Mouse (Mus musculus) heart, embryonic 13.5 days (tissue): ENCODE results near the gene Commd7. TPM values are rescaled to one million over a fixed set of nuclear protein-coding genes. Genes with fewer than 3 reads are reported as not detected.
A peak's percentile ranks its signal among the peaks of the same experiment; 100 is the strongest.

Experiments used
- ATAC-seq: fragments of 200-750 bp; cut with Nextera tagmentation; 2 replicates; pipeline ENCODE4 v1.8.0; 2017; ENCODE audit warnings: moderate TSS enrichment; ENCODE audit not compliant: insufficient number of reproducible peaks, low FRiP score, low TSS enrichment; ENCODE audit errors: extremely low read depth
- H3K27ac ChIP-seq: fragments of 300-500 bp; sonication (generic); replicated peaks from 2 replicates; pipeline ENCODE4 v1.5.1; 2015; ENCODE audit warnings: moderate library complexity, mild to moderate bottlenecking, inconsistent platforms
- H3K27me3 ChIP-seq: fragments of 300-500 bp; sonication (generic); replicated peaks from 2 replicates; pipeline ENCODE4 v1.6.1; 2015; ENCODE audit warnings: mild to moderate bottlenecking, inconsistent platforms
- H3K36me3 ChIP-seq: fragments of 300-500 bp; sonication (generic); 2 replicates; pipeline ENCODE4 v1.6.1; 2015; ENCODE audit warnings: mild to moderate bottlenecking, inconsistent platforms
- H3K4me1 ChIP-seq: fragments of 300-500 bp; sonication (generic); 2 replicates; pipeline ENCODE4 v1.6.1; 2015; ENCODE audit warnings: inconsistent platforms
- H3K4me2 ChIP-seq: fragments of 300-500 bp; sonication (generic); 2 replicates; pipeline ENCODE4 v1.6.1; 2015; ENCODE audit warnings: inconsistent platforms, mild to moderate bottlenecking, moderate library complexity
- H3K4me3 ChIP-seq: fragments of 300-500 bp; sonication (generic); 2 replicates; pipeline ENCODE4 v1.5.1; 2015; ENCODE audit warnings: moderate library complexity, mild to moderate bottlenecking, inconsistent platforms
- H3K9ac ChIP-seq: fragments of 300-500 bp; sonication (generic); 2 replicates; pipeline ENCODE4 v1.6.1; 2015; ENCODE audit warnings: inconsistent platforms, mild to moderate bottlenecking, moderate library complexity
- H3K9me3 ChIP-seq: fragments of 300-500 bp; sonication (generic); 2 replicates; pipeline ENCODE4 v1.6.1; 2016; ENCODE audit warnings: inconsistent platforms
- WGBS: fragments of 180-500 bp; shearing (Covaris S2); methylation state at CpG from one replicate; pipeline ENCODE4 v1.1.7; 2015; ENCODE audit warnings: mixed read lengths; 5-methylcytosine and 5-hydroxymethylcytosine counted together
- polyA plus RNA-seq: library from polyadenylated mRNA; unstranded; fragments of >200 nt; fragmentation: Nextera tagmentation; extraction: Ambion mirVana; gene quantifications from 2 replicates; pipeline ENCODE4 v1.2.1, GENCODE M21; 2015

Commd7 gene
- polyA plus RNA-seq, 1 experiment from 2014 or later = 55.1 TPM

DNA sequence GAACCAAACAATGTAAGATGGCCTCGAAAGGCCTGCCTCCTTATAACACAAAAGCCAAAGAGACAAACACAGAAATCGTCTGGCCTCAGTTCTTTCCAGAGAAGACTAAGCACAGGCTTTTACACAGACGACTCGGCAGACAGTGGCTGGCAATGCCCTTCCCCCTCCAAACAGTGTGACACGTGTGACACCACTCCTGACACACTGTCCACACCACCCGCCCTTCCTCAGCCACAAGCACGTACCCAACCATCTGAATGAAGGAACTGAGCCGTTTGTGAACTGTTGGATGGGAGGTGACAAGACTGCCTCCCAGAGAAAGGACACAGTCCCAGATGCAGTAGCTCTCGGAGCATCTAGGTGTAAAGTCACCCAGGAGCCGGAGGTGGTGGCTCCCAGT, 13.7 kb downstream of the Commd7 start:
- no peaks in the 10 kb centered on the region for H3K9me3 ChIP-seq
- no peak for ATAC-seq
- H3K4me2 ChIP-seq = no peak overlapping the region
- no peak overlapping the region for H3K4me3 ChIP-seq
- no peaks in the 10 kb centered on the region for H3K4me1 ChIP-seq
- WGBS = 70% methylated on average over 10 of the region's 10 CpGs
- H3K36me3 ChIP-seq = peaks cover 78% of the 10 kb centered on the region
- no peak overlapping the region for H3K9ac ChIP-seq
- no peaks in the 10 kb centered on the region for H3K27me3 ChIP-seq
- H3K27ac ChIP-seq = no peak overlapping the region

DNA sequence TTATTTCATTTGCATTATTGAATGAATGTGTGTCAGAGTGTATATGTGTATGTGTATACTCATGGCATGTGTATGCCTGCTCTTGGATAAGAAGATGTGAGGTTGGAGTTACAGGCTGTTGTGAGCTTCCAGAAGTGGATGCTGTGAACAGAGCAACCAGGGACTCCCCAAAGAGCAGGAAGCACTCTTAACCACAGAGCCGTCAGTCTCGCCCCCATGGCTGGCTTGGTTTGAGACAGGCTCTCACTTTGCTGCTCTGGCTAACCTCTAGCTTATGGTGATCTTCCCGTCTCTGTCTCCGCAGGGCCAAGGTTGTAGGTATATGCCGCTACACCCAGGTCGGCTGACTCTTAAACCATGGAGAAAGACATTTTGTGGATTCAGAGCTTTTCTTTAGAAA, 14.1 kb downstream of the Commd7 start:
- no peak for ATAC-seq
- 85% methylated on average over 6 of the region's 6 CpGs for WGBS
- Histone ChIP-seq H3K9ac (no peak overlapping the region), H3K27ac (no peak overlapping the region), H3K36me3 (peaks cover 74% of the 10 kb centered on the region), H3K4me2 (no peak overlapping the region), H3K4me3 (no peak overlapping the region), H3K9me3 (no peaks in the 10 kb centered on the region), H3K27me3 (no peaks in the 10 kb centered on the region), H3K4me1 (no peaks in the 10 kb centered on the region)

GRCm38 (mm10) chr2:153616893-153617292, 15.7 kb downstream of the Commd7 start:
- Histone ChIP-seq H3K4me1 (peaks cover 12% of the 10 kb centered on the region), H3K9me3 (no peaks in the 10 kb centered on the region), H3K27ac (no peak overlapping the region), H3K4me2 (no peak overlapping the region), H3K9ac (no peak overlapping the region), H3K36me3 (peaks cover 58% of the 10 kb centered on the region), H3K27me3 (no peaks in the 10 kb centered on the region), H3K4me3 (no peak overlapping the region)
- ATAC-seq = no peak
- WGBS = 81% methylated on average over 3 of the region's 3 CpGs

- WGBS = 36% methylated on average over 3 of the region's 3 CpGs
- ATAC-seq = no peak
- Histone ChIP-seq H3K4me3 (no peak overlapping the region), H3K27me3 (no peaks in the 10 kb centered on the region), H3K9me3 (no peaks in the 10 kb centered on the region), H3K9ac (peak overlapping the region; percentile 56), H3K4me2 (no peak overlapping the region), H3K27ac (0 out of 2 replicates have a peak overlapping the region, but pooled peaks have one; percentile 28), H3K36me3 (peaks cover 17% of the 10 kb centered on the region), H3K4me1 (peaks cover 47% of the 10 kb centered on the region)
Measured at GRCm38 (mm10) chr2:153612594-153613281, 19.8 kb downstream of the Commd7 start.

- Histone ChIP-seq H3K4me3 (no peak overlapping the region), H3K9me3 (no peaks in the 10 kb centered on the region), H3K9ac (no peak overlapping the region), H3K27me3 (no peaks in the 10 kb centered on the region), H3K36me3 (peaks cover 9% of the 10 kb centered on the region), H3K4me2 (no peak overlapping the region), H3K27ac (no peak overlapping the region), H3K4me1 (peaks cover 53% of the 10 kb centered on the region)
- WGBS = 87% methylated on average over 1 of the region's 1 CpGs
- ATAC-seq = no peak
Measured at GRCm38 (mm10) chr2:153611743-153612142, 20.8 kb downstream of the Commd7 start.

- no peak for ATAC-seq
- peaks cover 53% of the 10 kb centered on the region for H3K4me1 ChIP-seq
- H3K9me3 ChIP-seq = no peaks in the 10 kb centered on the region
- H3K36me3 ChIP-seq = peaks cover 7% of the 10 kb centered on the region
- 52% methylated on average over 7 of the region's 7 CpGs for WGBS
- H3K27me3 ChIP-seq = no peaks in the 10 kb centered on the region
- H3K27ac ChIP-seq = peak overlapping the region; percentile 83
- no peak overlapping the region for H3K4me3 ChIP-seq
- H3K4me2 ChIP-seq = no peak overlapping the region
- H3K9ac ChIP-seq = peak overlapping the region; percentile 74
Measured at GRCm38 (mm10) chr2:153611241-153611630, 21.3 kb downstream of the Commd7 start.

GRCm38 (mm10) chr2:153610426-153611240, 21.9 kb downstream of the Commd7 start:
- Histone ChIP-seq H3K4me3 (no peak overlapping the region), H3K9me3 (no peaks in the 10 kb centered on the region), H3K27ac (peak overlapping the region; percentile 83), H3K9ac (peak overlapping the region; percentile 74), H3K4me2 (peak overlapping the region; percentile 16), H3K27me3 (no peaks in the 10 kb centered on the region), H3K4me1 (peaks cover 53% of the 10 kb centered on the region), H3K36me3 (peaks cover 7% of the 10 kb centered on the region)
- 9% methylated on average over 14 of the region's 14 CpGs for WGBS
- peak; percentile 31; the same call in 1 of the 2 replicates for ATAC-seq

DNA sequence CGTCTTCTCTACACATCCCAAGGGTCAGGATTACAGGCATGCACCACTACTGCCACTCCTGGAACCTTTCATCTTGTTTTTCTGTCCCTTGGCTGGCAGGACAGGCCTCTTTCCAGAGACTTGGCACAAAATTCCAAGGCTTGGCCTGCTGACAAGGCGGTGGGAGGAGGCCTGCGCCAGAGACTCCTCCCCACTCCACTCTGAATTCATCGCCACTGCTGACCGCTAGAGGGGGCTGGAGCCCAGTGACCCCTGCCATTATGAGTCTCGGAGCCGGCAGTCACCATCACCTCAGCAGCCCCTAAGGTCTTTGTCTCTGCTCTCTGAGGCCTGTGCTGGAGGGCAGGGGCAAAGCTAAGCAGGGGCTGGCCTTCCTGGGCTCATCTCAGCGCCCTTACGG, 23.0 kb downstream of the Commd7 start:
- Histone ChIP-seq H3K4me2 (no peak overlapping the region), H3K27me3 (no peaks in the 10 kb centered on the region), H3K9ac (no peak overlapping the region), H3K4me3 (no peak overlapping the region), H3K9me3 (no peaks in the 10 kb centered on the region), H3K36me3 (no peaks in the 10 kb centered on the region), H3K4me1 (peaks cover 53% of the 10 kb centered on the region), H3K27ac (peak overlapping the region; percentile 83)
- ATAC-seq = no peak
- 9% methylated on average over 9 of the region's 9 CpGs for WGBS

DNA sequence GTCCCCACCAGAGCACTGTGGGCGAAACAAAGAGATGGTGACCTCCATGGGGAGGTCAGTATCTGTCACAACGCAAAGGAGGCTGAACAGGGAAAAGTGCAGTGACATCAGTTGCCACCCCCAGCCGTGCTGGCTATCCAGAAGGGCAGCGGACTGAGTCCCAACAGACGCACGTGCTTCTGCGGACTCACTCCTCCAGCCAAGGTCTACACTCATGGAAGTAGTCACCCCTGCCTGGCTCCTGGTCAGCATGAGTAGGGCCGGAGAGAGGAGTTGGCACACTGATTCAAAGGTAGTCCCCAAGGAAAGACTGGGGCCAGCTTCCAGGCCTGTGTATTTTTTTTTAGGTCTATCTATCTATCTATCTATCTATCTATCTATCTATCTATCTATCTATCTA, 23.5 kb downstream of the Commd7 start:
- no peak overlapping the region for H3K4me3 ChIP-seq
- H3K9ac ChIP-seq = no peak overlapping the region
- no peaks in the 10 kb centered on the region for H3K9me3 ChIP-seq
- H3K4me2 ChIP-seq = no peak overlapping the region
- H3K36me3 ChIP-seq = no peaks in the 10 kb centered on the region
- peaks cover 53% of the 10 kb centered on the region for H3K4me1 ChIP-seq
- WGBS = 65% methylated on average over 8 of the region's 8 CpGs
- no peak for ATAC-seq
- no peak overlapping the region for H3K27ac ChIP-seq
- H3K27me3 ChIP-seq = no peaks in the 10 kb centered on the region

DNA sequence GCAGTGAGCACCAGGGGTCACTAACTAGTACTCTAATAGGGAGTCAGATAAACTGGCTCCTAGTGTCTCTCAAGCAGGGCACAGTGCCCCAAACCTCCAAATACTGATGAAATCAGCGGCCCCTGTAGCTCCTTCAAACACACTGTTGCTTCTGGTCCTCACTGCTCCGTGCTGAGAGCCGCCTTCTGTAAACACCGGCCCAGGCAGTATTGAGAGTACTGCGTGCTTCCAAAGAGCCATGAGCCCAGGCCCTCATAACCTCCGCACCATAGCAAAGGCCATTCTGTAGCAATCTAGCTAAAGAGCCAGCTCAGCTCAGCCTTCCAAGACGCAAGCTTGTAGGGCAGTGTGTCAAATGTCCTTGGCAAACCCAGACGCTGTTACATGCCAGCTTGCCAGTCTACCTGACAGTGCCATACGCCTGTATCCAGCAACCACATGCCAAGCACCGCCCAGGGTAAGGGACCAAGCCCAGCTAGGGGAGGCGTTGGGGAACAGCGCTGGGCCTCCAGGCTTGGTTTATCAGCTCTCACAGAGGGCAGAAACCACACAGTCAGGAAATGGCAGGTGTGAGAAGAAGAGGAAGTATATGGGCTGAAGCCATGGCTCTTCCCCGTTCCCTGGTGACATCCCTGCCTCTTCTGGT, 24.6 kb downstream of the Commd7 start:
- Histone ChIP-seq H3K9ac (no peak overlapping the region), H3K27me3 (no peaks in the 10 kb centered on the region), H3K4me2 (no peak overlapping the region), H3K4me1 (peaks cover 51% of the 10 kb centered on the region), H3K36me3 (no peaks in the 10 kb centered on the region), H3K4me3 (no peak overlapping the region), H3K9me3 (no peaks in the 10 kb centered on the region), H3K27ac (peak overlapping the region; percentile 24)
- 73% methylated on average over 13 of the region's 13 CpGs for WGBS
- no peak for ATAC-seq

DNA sequence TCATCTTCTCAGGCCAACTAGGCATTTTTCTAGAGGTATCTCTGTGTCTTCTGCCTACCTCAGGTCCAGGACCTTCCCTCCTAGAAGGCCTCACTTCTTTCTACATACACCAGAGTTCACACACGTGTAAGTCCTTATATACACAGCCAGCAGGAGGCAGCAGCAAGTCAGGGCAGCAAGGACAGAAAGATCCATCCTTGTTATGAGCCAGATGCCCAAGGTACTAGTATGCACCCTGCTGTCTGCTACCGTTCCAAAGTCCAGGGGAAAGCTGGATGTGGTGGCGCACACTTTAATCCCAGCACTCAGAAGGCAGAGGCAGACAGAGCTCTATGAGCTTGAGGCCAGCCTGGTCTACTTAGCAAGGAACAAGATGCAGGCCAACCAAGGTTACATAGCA, 26.2 kb downstream of the Commd7 start:
- Histone ChIP-seq H3K4me1 (peaks cover 38% of the 10 kb centered on the region), H3K27ac (no peak overlapping the region), H3K27me3 (no peaks in the 10 kb centered on the region), H3K36me3 (no peaks in the 10 kb centered on the region), H3K9me3 (no peaks in the 10 kb centered on the region), H3K4me2 (no peak overlapping the region), H3K4me3 (no peak overlapping the region), H3K9ac (no peak overlapping the region)
- 80% methylated on average over 3 of the region's 3 CpGs for WGBS
- no peak for ATAC-seq
